Mouse (Mus musculus): ENCODE data around the gene Hspa5.

- TF ChIP-seq MYOD1 (IDR thresholded peaks at IDR 0.05; ENCODE audit: control insufficient read depth in 1 of 3, insufficient read length in 2 of 3, low read depth in 2 of 3) (no peak), POLR2A (IDR thresholded peaks at IDR 0.05; ENCODE audit: insufficient read length, low read depth) (peak; percentile 92), MAX (IDR thresholded peaks at IDR 0.05; ENCODE audit: low read depth) (peak; percentile 41), MYOG (IDR thresholded peaks at IDR 0.05; ENCODE audit: control insufficient read depth in 1 of 3, insufficient read depth in 1 of 3, insufficient read length in 2 of 3, low read depth in 2 of 3) (peak in 1 of 3 experiments; percentile 36), E2F4 (IDR thresholded peaks at IDR 0.05; ENCODE audit: insufficient read depth) (no peak), TCF12 (IDR thresholded peaks at IDR 0.05; ENCODE audit: insufficient read depth, poor library complexity, severe bottlenecking) (no peak), CEBPB (IDR thresholded peaks at IDR 0.05; ENCODE audit: insufficient read depth, poor library complexity, severe bottlenecking) (peak; percentile 82; the same call in 1 of the 2 replicates)
These were observed 30.0 kb downstream of the Hspa5 start for GRCm38 (mm10) chr2:34801516-34802482.
